Mouse (Mus musculus) stomach, postnatal 0 days (tissue): Measurements from ENCODE around the gene Erv3.

Source experiments
- CTCF ChIP-seq: IDR thresholded peaks from 2 replicates; pipeline ENCODE4 v1.5.1; 2016; ENCODE audit warnings: antibody characterized with exemption, low read depth, mild to moderate bottlenecking, moderate library complexity
- EP300 ChIP-seq: optimal IDR thresholded peaks from 2 replicates; pipeline ENCODE3; 2016; ENCODE audit warnings: antibody characterized with exemption

GRCm38 (mm10) chr2:131808856-131809255, 50.7 kb downstream of the Erv3 start:
- no peak for TF ChIP-seq EP300
- TF ChIP-seq CTCF, result no peak
